Mouse (Mus musculus) myocyte (in vitro differentiated cells): ENCODE measurements at regions not wholly inside any gene's neighbourhood (a gene's known extent, or its start where the extent isn't known, plus 50 kb on each side); places are given as distances from the start of the nearest gene placed in this dataset.

Experiments used
- E2F4 ChIP-seq: IDR thresholded peaks from one replicate; pipeline ENCODE4 v1.6.1; 2011; ENCODE audit warnings: mild to moderate bottlenecking, control low read depth, moderate library complexity; ENCODE audit not compliant: insufficient read depth
- MAX ChIP-seq: IDR thresholded peaks from one replicate; pipeline ENCODE4 v1.6.1; 2011; ENCODE audit warnings: low read depth, mild to moderate bottlenecking, control low read depth
- MYOD1 ChIP-seq, 3 experiments: IDR thresholded peaks; one replicate each; pipeline ENCODE4 v1.6.1; 2011; ENCODE audit warnings: control low read depth in 2 of 3, low read depth in 2 of 3, mild to moderate bottlenecking in 2 of 3, moderate library complexity in 1 of 3; ENCODE audit not compliant: insufficient read length in 2 of 3, control insufficient read depth in 1 of 3
- MYOG ChIP-seq, 3 experiments: IDR thresholded peaks; one replicate each; pipeline ENCODE4 v1.6.1; 2011; ENCODE audit warnings: control low read depth in 2 of 3, low read depth in 2 of 3, mild to moderate bottlenecking in 2 of 3; ENCODE audit not compliant: insufficient read length in 2 of 3, control insufficient read depth in 1 of 3, insufficient read depth in 1 of 3
- POLR2A ChIP-seq: IDR thresholded peaks from one replicate; pipeline ENCODE4 v1.6.1; 2011; ENCODE audit warnings: low read depth, mild to moderate bottlenecking, control low read depth, moderate library complexity; ENCODE audit not compliant: insufficient read length
- POLR2AphosphoS2 ChIP-seq: IDR thresholded peaks from one replicate; pipeline ENCODE4 v1.6.1; 2011; ENCODE audit warnings: low read depth, control low read depth; ENCODE audit not compliant: insufficient read length
- REST ChIP-seq: IDR thresholded peaks from one replicate; pipeline ENCODE4 v1.6.1; 2011; ENCODE audit warnings: mild to moderate bottlenecking, control low read depth, moderate library complexity; ENCODE audit not compliant: insufficient read depth, insufficient read length
- SRF ChIP-seq: IDR thresholded peaks from one replicate; pipeline ENCODE4 v1.6.1; 2011; ENCODE audit warnings: low read depth; ENCODE audit not compliant: control insufficient read depth, insufficient read length
- USF1 ChIP-seq: IDR thresholded peaks from one replicate; pipeline ENCODE4 v1.6.1; 2011; ENCODE audit warnings: low read depth, mild to moderate bottlenecking, control low read depth, moderate library complexity

GRCm38 (mm10) chr2:178698648-178699047, 268.3 kb downstream of the Cdh26 start:
- TF ChIP-seq MYOG (IDR thresholded peaks at IDR 0.05; ENCODE audit: control insufficient read depth in 1 of 3, insufficient read depth in 1 of 3, insufficient read length in 2 of 3, low read depth in 2 of 3) = no peak
- TF ChIP-seq POLR2A = no peak
- no peak for TF ChIP-seq SRF
- TF ChIP-seq POLR2AphosphoS2 = no peak
- no peak for TF ChIP-seq USF1
- no peak for TF ChIP-seq MYOD1 (IDR thresholded peaks at IDR 0.05; ENCODE audit: control insufficient read depth in 1 of 3, insufficient read length in 2 of 3, low read depth in 2 of 3)
- TF ChIP-seq REST = no peak
- TF ChIP-seq E2F4 = no peak
- TF ChIP-seq MAX = no peak
